Mouse (Mus musculus): ENCODE results near the gene Hspb8. TPM values are rescaled to one million over a fixed set of nuclear protein-coding genes. Genes with fewer than 3 reads are reported as not detected.

The Hspb8 gene
- polyA plus RNA-seq, 1 experiment from 2014 or later, result 29.0 TPM

DNA sequence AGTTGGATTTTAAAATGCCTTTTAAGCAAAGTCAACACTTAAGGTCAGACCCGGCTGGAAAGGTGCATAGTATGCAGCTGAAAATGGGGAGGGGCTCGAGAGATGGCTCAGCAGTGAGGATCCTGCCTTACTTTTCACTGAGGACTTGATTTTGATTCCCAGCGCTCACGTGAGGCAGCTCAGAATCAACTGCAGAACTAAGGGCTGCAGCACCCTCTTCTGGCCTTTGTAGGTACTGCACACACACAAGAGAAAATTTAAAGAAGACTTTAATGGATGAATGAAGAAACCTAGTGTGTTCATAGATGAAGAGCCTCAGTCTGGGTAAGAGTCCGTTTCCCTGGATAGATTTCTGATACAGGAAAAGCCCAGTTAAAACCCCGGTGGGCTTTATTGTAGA is 61.3 kb downstream of the Hspb8 start:
- no peak overlapping the region for H3K27ac ChIP-seq (replicated peaks)
- no peaks in the 10 kb centered on the region for H3K27me3 ChIP-seq (ENCODE audit: control insufficient read depth, insufficient read depth, low read length)
- 75% methylated on average over 6 of the region's 6 CpGs for WGBS
- no peak overlapping the region for H3K9ac ChIP-seq (ENCODE audit: low read length)
- no peak overlapping the region for H3K4me3 ChIP-seq (ENCODE audit: low read depth, low read length)
- no peak overlapping the region for H3K4me2 ChIP-seq (replicated peaks; ENCODE audit: low read depth)
- TF ChIP-seq CTCF (IDR thresholded peaks at IDR 0.05; ENCODE audit: low read depth) (peak; percentile 45), EP300 (optimal IDR thresholded peaks at IDR 0.05) (no peak)
- DNase-seq (ENCODE audit: low spot score) (no peak), ATAC-seq (ENCODE audit: low FRiP score, low TSS enrichment) (no peak)
- H3K36me3 ChIP-seq (ENCODE audit: control insufficient read depth, insufficient read depth, low read length), result no peaks in the 10 kb centered on the region
- no peaks in the 10 kb centered on the region for H3K4me1 ChIP-seq (replicated peaks; ENCODE audit: control insufficient read depth, insufficient read depth)
- H3K9me3 ChIP-seq (ENCODE audit: control insufficient read depth, low read length), result peaks cover 4% of the 10 kb centered on the region; the same call in 1 of the 2 replicates

GRCm38 (mm10) chr5:116360751-116361150 is 61.9 kb downstream of the Hspb8 start:
- 66% methylated on average over 4 of the region's 4 CpGs for WGBS
- Histone ChIP-seq H3K9me3 (ENCODE audit: control insufficient read depth, low read length) (peaks cover 4% of the 10 kb centered on the region; the same call in 1 of the 2 replicates), H3K27me3 (ENCODE audit: control insufficient read depth, insufficient read depth, low read length) (no peaks in the 10 kb centered on the region), H3K4me2 (replicated peaks; ENCODE audit: low read depth) (no peak overlapping the region), H3K4me3 (ENCODE audit: low read depth, low read length) (no peak overlapping the region), H3K36me3 (ENCODE audit: control insufficient read depth, insufficient read depth, low read length) (no peaks in the 10 kb centered on the region), H3K4me1 (replicated peaks; ENCODE audit: control insufficient read depth, insufficient read depth) (no peaks in the 10 kb centered on the region), H3K27ac (replicated peaks) (no peak overlapping the region), H3K9ac (ENCODE audit: low read length) (no peak overlapping the region)
- ATAC-seq (ENCODE audit: low FRiP score, low TSS enrichment), result no peak
- no peak for DNase-seq (ENCODE audit: low spot score)
- TF ChIP-seq EP300 (optimal IDR thresholded peaks at IDR 0.05) (no peak), CTCF (IDR thresholded peaks at IDR 0.05; ENCODE audit: low read depth) (no peak)

Other genes with a start within 250 kb of the Hspb8 start
- 1.3 and 1.4 TPM in 2 replicates for gene Ccdc60, start 133.9 kb downstream of the Hspb8 start, polyA plus RNA-seq (2015; fragmentation: Nextera tagmentation; extraction: Ambion mirVana)
- gene Srrm4, start 169.0 kb upstream of the Hspb8 start, polyA plus RNA-seq (2015; fragmentation: Nextera tagmentation; extraction: Ambion mirVana), result 0.45 and 0.48 TPM in 2 replicates